Mouse (Mus musculus) thymus, adult 2 months (tissue): Measurements from ENCODE around the gene 4930449I24Rik.

Experiments
- CTCF ChIP-seq: fragments of 200-500 bp; IDR thresholded peaks from 2 replicates; pipeline ENCODE4 v1.5.1; 2012; ENCODE audit warnings: mild to moderate bottlenecking, control low read depth, low read length, moderate library complexity, borderline replicate concordance; ENCODE audit not compliant: control insufficient read depth, poor library complexity, insufficient read depth; ENCODE audit errors: extremely low read depth
- POLR2A ChIP-seq: fragments of 200-500 bp; IDR thresholded peaks from 2 replicates; pipeline ENCODE4 v1.6.1; 2012; ENCODE audit warnings: mild to moderate bottlenecking, low read length, control low read depth, moderate library complexity; ENCODE audit not compliant: control insufficient read depth, poor library complexity, insufficient read depth; ENCODE audit errors: extremely low read depth

DNA sequence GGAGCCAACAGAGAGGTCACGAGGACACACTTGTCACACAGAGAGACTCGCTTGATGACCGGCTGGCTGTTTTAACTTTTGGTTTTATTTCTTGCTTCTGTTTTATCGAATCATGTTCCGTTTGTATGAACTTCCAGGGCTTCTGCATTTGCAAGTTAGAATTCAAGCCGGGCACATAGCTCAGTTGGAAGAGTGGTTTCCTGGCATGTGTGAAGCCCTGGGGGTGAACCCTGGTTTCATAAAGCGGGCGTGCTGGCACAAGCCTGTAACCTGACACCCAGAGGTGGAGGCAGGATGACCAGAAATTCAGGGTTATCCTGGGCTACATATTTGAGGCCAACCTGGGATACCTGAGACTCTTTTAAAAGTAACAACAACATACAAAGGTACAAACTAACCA, 40.6 kb upstream of the 4930449I24Rik start:
- TF ChIP-seq CTCF (no peak), POLR2A (no peak)
